Mouse (Mus musculus): ENCODE results near the gene Ube2e2.

GRCm38 (mm10) chr14:18666251-18666650, 227.8 kb downstream of the Ube2e2 start:
- TF ChIP-seq CTCF (IDR thresholded peaks at IDR 0.05; ENCODE audit: low read depth) (no peak), EP300 (IDR thresholded peaks at IDR 0.05; ENCODE audit: low read depth) (no peak)
